Mouse (Mus musculus) testis, adult 2 months (tissue): ENCODE results near the gene Slc13a3. TPM values are rescaled to one million over a fixed set of nuclear protein-coding genes. Genes with fewer than 3 reads are reported as not detected.

Source experiments
- H3K27ac ChIP-seq: fragments of 200-500 bp; 2 replicates; pipeline ENCODE4 v1.5.1; 2012; ENCODE audit warnings: low read depth, low read length; ENCODE audit not compliant: control insufficient read depth, insufficient read depth
- H3K27me3 ChIP-seq: fragments of 200-500 bp; 2 replicates; pipeline ENCODE4 v1.6.1; 2012; ENCODE audit warnings: mild to moderate bottlenecking, low read length, moderate library complexity; ENCODE audit not compliant: control insufficient read depth, insufficient read depth
- H3K36me3 ChIP-seq: fragments of 200-500 bp; 2 replicates; pipeline ENCODE4 v1.6.1; 2012; ENCODE audit warnings: mild to moderate bottlenecking, low read length; ENCODE audit not compliant: control insufficient read depth, insufficient read depth
- H3K4me1 ChIP-seq: fragments of 200-500 bp; 2 replicates; pipeline ENCODE4 v1.6.1; 2012; ENCODE audit warnings: low read length; ENCODE audit not compliant: control insufficient read depth, insufficient read depth
- H3K4me3 ChIP-seq: fragments of 200-500 bp; 2 replicates; pipeline ENCODE4 v1.5.1; 2012; ENCODE audit warnings: low read depth, mild to moderate bottlenecking, low read length, moderate library complexity, mixed read lengths; ENCODE audit not compliant: control insufficient read depth
- CTCF ChIP-seq: fragments of 200-500 bp; IDR thresholded peaks from 2 replicates; pipeline ENCODE4 v1.5.1; 2012; ENCODE audit warnings: low read depth, mild to moderate bottlenecking, inconsistent platforms, low read length, moderate library complexity; ENCODE audit not compliant: control insufficient read depth, insufficient read depth, insufficient replicate concordance
- POLR2A ChIP-seq: fragments of 200-500 bp; IDR thresholded peaks from 2 replicates; pipeline ENCODE4 v1.6.1; 2012; ENCODE audit warnings: low read depth, mild to moderate bottlenecking, inconsistent platforms, low read length, moderate library complexity; ENCODE audit not compliant: control insufficient read depth
- polyA plus RNA-seq: library from polyadenylated mRNA; depleted of rRNA; stranded (reverse); fragments of >200 nt; gene quantifications from 2 replicates; pipeline ENCODE4 v1.2.3, GENCODE M21; 2012

Slc13a3 gene
- polyA plus RNA-seq, 1 experiment = 0.85 TPM

- no peaks in the 10 kb centered on the region for H3K36me3 ChIP-seq
- no peak overlapping the region for H3K4me3 ChIP-seq
- no peak overlapping the region for H3K27ac ChIP-seq
- H3K27me3 ChIP-seq = no peaks in the 10 kb centered on the region
- TF ChIP-seq CTCF = no peak
- no peak for TF ChIP-seq POLR2A
- no peaks in the 10 kb centered on the region for H3K4me1 ChIP-seq
These were observed 67.7 kb downstream of the Slc13a3 start for GRCm38 (mm10) chr2:165405351-165405750.

GRCm38 (mm10) chr2:165404951-165405350, 68.1 kb downstream of the Slc13a3 start:
- H3K27ac ChIP-seq = no peak overlapping the region
- H3K36me3 ChIP-seq = no peaks in the 10 kb centered on the region
- TF ChIP-seq POLR2A (no peak), CTCF (no peak)
- no peaks in the 10 kb centered on the region for H3K4me1 ChIP-seq
- no peaks in the 10 kb centered on the region for H3K27me3 ChIP-seq
- H3K4me3 ChIP-seq = no peak overlapping the region

- peaks cover 13% of the 10 kb centered on the region for H3K4me1 ChIP-seq
- H3K27me3 ChIP-seq = no peaks in the 10 kb centered on the region; the same call in none of the 2 replicates
- TF ChIP-seq CTCF (no peak), POLR2A (no peak)
- H3K4me3 ChIP-seq = no peak overlapping the region
- no peaks in the 10 kb centered on the region for H3K36me3 ChIP-seq
- no peak overlapping the region for H3K27ac ChIP-seq
These were observed 74.8 kb downstream of the Slc13a3 start for GRCm38 (mm10) chr2:165398164-165398785.

- H3K4me3 ChIP-seq = no peak overlapping the region
- no peak for TF ChIP-seq POLR2A
- TF ChIP-seq CTCF = no peak
- H3K27me3 ChIP-seq = no peaks in the 10 kb centered on the region; the same call in none of the 2 replicates
- no peaks in the 10 kb centered on the region for H3K36me3 ChIP-seq
- peaks cover 13% of the 10 kb centered on the region for H3K4me1 ChIP-seq
- no peak overlapping the region for H3K27ac ChIP-seq
These were observed 75.4 kb downstream of the Slc13a3 start for GRCm38 (mm10) chr2:165397502-165398163.

- no peaks in the 10 kb centered on the region; the same call in none of the 2 replicates for H3K27me3 ChIP-seq
- H3K27ac ChIP-seq = no peak overlapping the region
- H3K4me3 ChIP-seq = no peak overlapping the region
These were observed 76.1 kb downstream of the Slc13a3 start for GRCm38 (mm10) chr2:165396831-165397501.

GRCm38 (mm10) chr2:165392156-165392555, 80.9 kb downstream of the Slc13a3 start:
- TF ChIP-seq CTCF = no peak
- no peak for TF ChIP-seq POLR2A
- H3K36me3 ChIP-seq = no peaks in the 10 kb centered on the region
- H3K4me3 ChIP-seq = no peak overlapping the region
- H3K4me1 ChIP-seq = peaks cover 6% of the 10 kb centered on the region; the same call in 1 of the 2 replicates
- no peaks in the 10 kb centered on the region; the same call in none of the 2 replicates for H3K27me3 ChIP-seq
- no peak overlapping the region for H3K27ac ChIP-seq

More at GRCm38 (mm10) chr2:165396831-165397501, 76.1 kb downstream of the Slc13a3 start:
- TF ChIP-seq CTCF (no peak), POLR2A (no peak)
- Histone ChIP-seq H3K4me1 (peaks cover 13% of the 10 kb centered on the region), H3K36me3 (no peaks in the 10 kb centered on the region)

- no peak overlapping the region for H3K4me3 ChIP-seq
- H3K27me3 ChIP-seq = no peaks in the 10 kb centered on the region; the same call in none of the 2 replicates
- no peaks in the 10 kb centered on the region for H3K36me3 ChIP-seq
- no peak for TF ChIP-seq POLR2A
- peak; percentile 73; the same call in 1 of the 2 replicates for TF ChIP-seq CTCF
- H3K4me1 ChIP-seq = peaks cover 6% of the 10 kb centered on the region; the same call in 1 of the 2 replicates
- H3K27ac ChIP-seq = no peak overlapping the region
These were observed 81.5 kb downstream of the Slc13a3 start for GRCm38 (mm10) chr2:165391561-165391960.
